Mouse (Mus musculus) heart, postnatal 0 days (tissue): ENCODE results near the gene Rbm43. TPM values are rescaled to one million over a fixed set of nuclear protein-coding genes. Genes with fewer than 3 reads are reported as not detected.
A peak's percentile ranks its signal among the peaks of the same experiment; 100 is the strongest.

Source experiments
- ATAC-seq: fragments of 200-750 bp; cut with Nextera tagmentation; 2 replicates; pipeline ENCODE4 v1.8.0; 2017; ENCODE audit warnings: low read depth, moderate number of reproducible peaks, moderate library complexity; ENCODE audit not compliant: insufficient read depth
- DNase-seq: peaks from one replicate; pipeline ENCODE4 v3.0.0-alpha.2; 2016; ENCODE audit warnings: low spot score
- H3K27ac ChIP-seq: fragments of 300-500 bp; sonication (generic); 2 replicates; pipeline ENCODE4 v1.5.1; 2014; ENCODE audit warnings: low read depth, mild to moderate bottlenecking
- H3K27me3 ChIP-seq: fragments of 300-500 bp; sonication (generic); 2 replicates; pipeline ENCODE4 v1.6.1; 2014; ENCODE audit warnings: low read length, mixed read lengths; ENCODE audit not compliant: control insufficient read depth, insufficient read depth
- H3K36me3 ChIP-seq: fragments of 300-500 bp; sonication (generic); replicated peaks from 2 replicates; pipeline ENCODE4 v1.6.1; 2014; ENCODE audit warnings: low read length, mixed read lengths; ENCODE audit not compliant: control insufficient read depth, insufficient read depth
- H3K4me1 ChIP-seq: fragments of 300-500 bp; sonication (generic); 2 replicates; pipeline ENCODE4 v1.6.1; 2014; ENCODE audit warnings: antibody characterized with exemption; ENCODE audit not compliant: control insufficient read depth, insufficient read depth
- H3K4me2 ChIP-seq: fragments of 300-500 bp; sonication (generic); 2 replicates; pipeline ENCODE4 v1.6.1; 2014; ENCODE audit warnings: low read depth, mild to moderate bottlenecking, low read length, moderate library complexity
- H3K4me3 ChIP-seq: fragments of 300-500 bp; sonication (generic); 2 replicates; pipeline ENCODE4 v1.5.1; 2014; ENCODE audit warnings: low read depth, low read length
- H3K9ac ChIP-seq: fragments of 300-500 bp; sonication (generic); replicated peaks from 2 replicates; pipeline ENCODE4 v1.6.1; 2014; ENCODE audit warnings: low read depth, low read length, mixed read lengths
- H3K9me3 ChIP-seq: fragments of 300-500 bp; sonication (generic); replicated peaks from 2 replicates; pipeline ENCODE4 v1.6.1; 2016; ENCODE audit warnings: low read length; ENCODE audit not compliant: control insufficient read depth
- CTCF ChIP-seq: IDR thresholded peaks from 2 replicates; pipeline ENCODE4 v1.5.1; 2016; ENCODE audit warnings: antibody characterized with exemption, control low read depth, low read depth
- EP300 ChIP-seq: IDR thresholded peaks from 2 replicates; pipeline ENCODE4 v1.6.1; 2016; ENCODE audit warnings: antibody characterized with exemption, low read depth
- WGBS: fragments of 180-500 bp; shearing (Covaris S2); extraction: QIAGEN DNeasy Blood & Tissue Kit; methylation state at CpG from one replicate; pipeline ENCODE4 v1.1.7; 2014; 5-methylcytosine and 5-hydroxymethylcytosine counted together
- polyA plus RNA-seq: library from polyadenylated mRNA; unstranded; fragments of >200 nt; fragmentation: Nextera tagmentation; extraction: Ambion mirVana; gene quantifications from 2 replicates; pipeline ENCODE4 v1.2.1, GENCODE M21; 2015
- total RNA-seq: library from RNA; depleted of rRNA; stranded (reverse); fragments of >200 nt; gene quantifications from 2 replicates; pipeline ENCODE4 v1.2.3, GENCODE M21; 2014; ENCODE audit warnings: low replicate concordance

Rbm43 gene
- total and polyA plus RNA-seq, 2 experiments from 2014 or later = 10.7 to 27.9 TPM

DNA sequence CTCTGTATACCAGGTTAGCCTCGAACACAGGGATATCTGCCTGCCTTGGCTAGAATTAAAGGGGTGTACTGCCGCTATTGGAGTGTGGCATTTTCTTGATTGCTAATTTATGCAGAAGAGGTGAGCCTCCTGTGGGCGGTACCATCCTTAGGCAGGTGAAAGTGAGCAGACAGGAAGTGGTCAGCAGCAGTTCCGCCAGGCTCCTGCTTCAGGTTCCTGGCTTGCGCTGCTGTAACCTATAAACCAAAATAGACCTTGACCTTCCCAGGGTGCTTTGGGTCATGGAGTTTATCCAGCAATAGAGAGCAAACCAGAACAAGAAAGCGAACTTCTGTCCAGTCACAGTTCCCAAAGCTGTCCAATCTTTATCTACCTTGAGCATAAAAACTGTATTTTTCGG lies 958 bp upstream of the Rbm43 start:
- no peaks in the 10 kb centered on the region for H3K27me3 ChIP-seq
- H3K9me3 ChIP-seq = no peaks in the 10 kb centered on the region
- DNase-seq = no peak
- H3K9ac ChIP-seq = no peak overlapping the region
- 93% methylated on average over 7 of the region's 7 CpGs for WGBS
- TF ChIP-seq EP300 = no peak
- TF ChIP-seq CTCF = no peak
- peaks cover 2% of the 10 kb centered on the region; the same call in 1 of the 2 replicates for H3K36me3 ChIP-seq
- H3K27ac ChIP-seq = no peak overlapping the region
- no peak overlapping the region for H3K4me2 ChIP-seq
- H3K4me1 ChIP-seq = 0 out of 2 replicates have a peak, but pooled peaks cover 3% of the 10 kb centered on the region
- ATAC-seq = no peak
- no peak overlapping the region for H3K4me3 ChIP-seq

DNA sequence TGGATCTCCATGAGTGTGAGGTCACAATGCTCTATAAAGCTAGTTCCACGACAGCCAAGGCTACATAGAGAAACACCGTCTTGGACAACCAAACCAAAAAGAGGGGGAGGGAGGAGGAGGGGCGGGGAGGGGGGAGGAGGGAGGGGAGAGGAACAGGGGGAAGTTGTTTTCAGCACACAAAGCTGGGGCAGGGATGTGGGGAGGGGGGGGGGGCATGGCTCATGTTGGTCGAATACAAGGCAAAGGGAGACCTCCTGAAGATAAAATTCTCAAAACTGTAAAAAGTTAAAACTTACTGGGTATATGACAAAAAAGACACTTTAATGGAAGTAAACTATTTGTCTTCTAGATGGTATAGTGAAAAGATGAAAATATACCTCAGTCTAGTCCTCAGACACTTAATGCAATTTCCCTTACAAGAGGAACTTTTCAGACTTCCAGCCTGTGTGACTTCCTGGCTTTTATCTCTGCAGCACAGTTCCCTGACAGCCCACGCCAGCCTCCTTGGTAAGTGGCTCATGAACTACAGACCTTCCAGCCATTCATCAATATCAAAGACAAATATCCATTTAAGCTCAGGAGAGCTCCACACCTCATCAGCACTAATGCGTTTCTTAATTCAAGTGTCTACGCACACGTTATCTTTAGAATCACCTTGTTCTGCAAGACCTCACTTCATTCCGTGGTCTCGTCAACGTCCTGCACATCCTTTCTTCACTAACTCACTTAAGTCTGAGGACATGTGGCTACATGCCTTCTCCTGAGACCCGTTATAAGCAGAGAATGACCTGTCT lies 1.4 kb downstream of the Rbm43 start:
- no peak for TF ChIP-seq CTCF
- TF ChIP-seq EP300 = no peak
- H3K4me1 ChIP-seq = 0 out of 2 replicates have a peak, but pooled peaks cover 3% of the 10 kb centered on the region
- 47% methylated on average over 12 of the region's 12 CpGs for WGBS
- H3K9me3 ChIP-seq = no peaks in the 10 kb centered on the region
- peaks cover 19% of the 10 kb centered on the region; the same call in 1 of the 2 replicates for H3K36me3 ChIP-seq
- no peak for DNase-seq
- H3K27me3 ChIP-seq = no peaks in the 10 kb centered on the region
- H3K27ac ChIP-seq = peak overlapping the region; percentile 46
- peak overlapping the region; percentile 70 for H3K4me2 ChIP-seq
- ATAC-seq = no peak
- peak overlapping the region; percentile 62 for H3K4me3 ChIP-seq
- H3K9ac ChIP-seq = peak overlapping the region; percentile 43; the same call in 1 of the 2 replicates

DNA sequence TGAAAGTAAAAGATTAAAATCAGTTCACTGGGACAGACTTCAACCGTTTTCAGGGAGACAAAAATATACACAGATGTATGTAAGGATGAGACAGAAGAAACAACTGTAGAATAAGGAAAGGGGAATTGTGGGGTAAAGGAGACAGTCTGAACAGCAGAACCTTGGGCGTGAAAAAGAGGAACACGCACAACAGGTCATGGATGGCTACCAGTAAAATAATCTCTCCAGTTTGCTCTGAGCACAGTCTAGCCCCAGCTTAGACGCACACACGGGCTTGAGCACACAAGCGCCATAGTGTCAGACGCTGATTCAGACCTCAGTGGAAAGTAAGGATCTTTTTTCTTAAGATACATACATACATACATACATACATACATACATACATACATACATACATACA lies 3.7 kb downstream of the Rbm43 start:
- H3K4me3 ChIP-seq = no peak overlapping the region
- no peaks in the 10 kb centered on the region for H3K27me3 ChIP-seq
- TF ChIP-seq EP300 (no peak), CTCF (no peak)
- no peak overlapping the region for H3K27ac ChIP-seq
- H3K9me3 ChIP-seq = no peaks in the 10 kb centered on the region
- ATAC-seq (no peak), DNase-seq (no peak)
- no peak overlapping the region for H3K9ac ChIP-seq
- H3K36me3 ChIP-seq = peaks cover 21% of the 10 kb centered on the region; the same call in 1 of the 2 replicates
- H3K4me2 ChIP-seq = no peak overlapping the region
- 84% methylated on average over 7 of the region's 7 CpGs for WGBS
- H3K4me1 ChIP-seq = 0 out of 2 replicates have a peak, but pooled peaks cover 3% of the 10 kb centered on the region

- Histone ChIP-seq H3K27me3 (no peaks in the 10 kb centered on the region), H3K36me3 (no peaks in the 10 kb centered on the region), H3K4me3 (no peak overlapping the region), H3K4me2 (no peak overlapping the region), H3K9me3 (peaks cover 2% of the 10 kb centered on the region; the same call in 1 of the 2 replicates), H3K27ac (no peak overlapping the region), H3K9ac (no peak overlapping the region), H3K4me1 (no peaks in the 10 kb centered on the region)
- TF ChIP-seq EP300 (no peak), CTCF (peak; percentile 83)
- peak; percentile 84 for DNase-seq
- 19% methylated on average over 5 of the region's 5 CpGs for WGBS
- ATAC-seq = 0 out of 2 replicates have a peak, but pooled peaks have one; percentile 39
Observed at GRCm38 (mm10) chr2:51914944-51915680, 19.9 kb downstream of the Rbm43 start.

GRCm38 (mm10) chr2:51914532-51914931 lies 20.4 kb downstream of the Rbm43 start:
- Histone ChIP-seq H3K4me3 (no peak overlapping the region), H3K9ac (no peak overlapping the region), H3K4me2 (no peak overlapping the region), H3K9me3 (no peaks in the 10 kb centered on the region), H3K36me3 (no peaks in the 10 kb centered on the region), H3K27ac (no peak overlapping the region), H3K27me3 (no peaks in the 10 kb centered on the region), H3K4me1 (no peaks in the 10 kb centered on the region)
- TF ChIP-seq CTCF = 0 out of 2 replicates have a peak, but pooled peaks have one; percentile 4
- TF ChIP-seq EP300 = no peak
- DNase-seq (no peak), ATAC-seq (no peak)
- WGBS = 52% methylated on average over 7 of the region's 7 CpGs
